Mouse (Mus musculus) MEL (cell line): Measurements from ENCODE around the gene Zfp287. TPM values are rescaled to one million over a fixed set of nuclear protein-coding genes. Genes with fewer than 3 reads are reported as not detected.

ENCODE experiments used
- DNase-seq: peaks from one replicate; pipeline ENCODE4 v3.0.0; 2011; ENCODE audit warnings: low read depth, low spot score
- H3K27ac ChIP-seq: 2 replicates; pipeline ENCODE4 v1.5.1; 2012; ENCODE audit warnings: low read depth, mild to moderate bottlenecking, control low read depth, low read length, moderate library complexity; ENCODE audit not compliant: control insufficient read depth
- H3K27me3 ChIP-seq, 2 experiments: fragments of 150-350 bp in 1 of 2; sonication (generic) in 1 of 2; 2 replicates each; pipeline ENCODE4 v1.6.1; 2012; ENCODE audit warnings: low read length in 2 of 2, mild to moderate bottlenecking in 2 of 2, improper control_type of control experiment in 1 of 2, moderate library complexity in 1 of 2; ENCODE audit not compliant: insufficient read depth in 2 of 2, control insufficient read depth in 1 of 2
- H3K36me3 ChIP-seq, 2 experiments: 2 replicates each; pipeline ENCODE4 v1.6.1; 2012 to 2014; ENCODE audit warnings: low read length in 2 of 2, improper control_type of control experiment in 1 of 2, inconsistent platforms in 1 of 2, mild to moderate bottlenecking in 1 of 2; ENCODE audit not compliant: insufficient read depth in 2 of 2, control insufficient read depth in 1 of 2
- H3K4me1 ChIP-seq, 2 experiments: fragments of 150-350 bp in 1 of 2; sonication (generic) in 1 of 2; 2 replicates each; pipeline ENCODE4 v1.6.1; 2012; ENCODE audit warnings: low read length in 2 of 2, improper control_type of control experiment in 1 of 2, mild to moderate bottlenecking in 1 of 2; ENCODE audit not compliant: insufficient read depth in 2 of 2, control insufficient read depth in 1 of 2
- H3K4me3 ChIP-seq, 2 experiments: fragments of 150-350 bp in 1 of 2; sonication (generic) in 1 of 2; 2 replicates each; pipeline ENCODE4 v1.5.1; 2012; ENCODE audit warnings: low read depth in 2 of 2, low read length in 2 of 2, mild to moderate bottlenecking in 2 of 2, moderate library complexity in 2 of 2, control low read depth in 1 of 2, improper control_type of control experiment in 1 of 2; ENCODE audit not compliant: control insufficient read depth in 1 of 2, insufficient read depth in 1 of 2
- H3K79me2 ChIP-seq: 2 replicates; pipeline ENCODE4 v1.6.1; 2012; ENCODE audit warnings: mild to moderate bottlenecking, low read length, moderate library complexity; ENCODE audit not compliant: control insufficient read depth, poor library complexity, insufficient read depth
- H3K9ac ChIP-seq: 2 replicates; pipeline ENCODE4 v1.6.1; 2012; ENCODE audit warnings: low read depth, mild to moderate bottlenecking, control low read depth, low read length, moderate library complexity; ENCODE audit not compliant: control insufficient read depth, poor library complexity, severe bottlenecking
- H3K9me3 ChIP-seq: fragments of 150-350 bp; sonication (generic); replicated peaks from 2 replicates; pipeline ENCODE4 v1.6.1; 2012; ENCODE audit warnings: mild to moderate bottlenecking, low read length, improper control_type of control experiment, moderate library complexity; ENCODE audit not compliant: insufficient read depth
- CHD1 ChIP-seq: IDR thresholded peaks from 2 replicates; pipeline ENCODE4 v1.6.1; 2012; ENCODE audit warnings: low read depth, mild to moderate bottlenecking, inconsistent platforms, low read length, improper control_type of control experiment
- CTCF ChIP-seq, 3 experiments: IDR thresholded peaks in 2 of 3; conservative IDR thresholded peaks in 1 of 3; 2 replicates each; pipeline ENCODE4 v1.5.1; 2011 to 2012; ENCODE audit warnings: low read length in 3 of 3, low read depth in 2 of 3, mild to moderate bottlenecking in 2 of 3, improper control_type of control experiment in 1 of 3, inconsistent platforms in 1 of 3, mixed read lengths in 1 of 3, moderate library complexity in 1 of 3; ENCODE audit not compliant: control insufficient read depth in 1 of 3, insufficient read depth in 1 of 3, poor library complexity in 1 of 3, severe bottlenecking in 1 of 3
- ELF1 ChIP-seq: IDR thresholded peaks from 2 replicates; pipeline ENCODE4 v1.6.1; 2014; ENCODE audit warnings: low read depth, mild to moderate bottlenecking, inconsistent platforms, low read length, improper control_type of control experiment, moderate library complexity
- EP300 ChIP-seq, 2 experiments: IDR thresholded peaks; 2 replicates each; pipeline ENCODE4 v1.6.1; 2011; ENCODE audit warnings: improper control_type of control experiment in 2 of 2, low read length in 2 of 2, low read depth in 1 of 2, mild to moderate bottlenecking in 1 of 2
- ETS1 ChIP-seq: IDR thresholded peaks from 2 replicates; pipeline ENCODE4 v1.6.1; 2012; ENCODE audit warnings: low read depth, mild to moderate bottlenecking, inconsistent platforms, low read length, improper control_type of control experiment, moderate library complexity
- GATA1 ChIP-seq: IDR thresholded peaks from 2 replicates; pipeline ENCODE4 v1.6.1; 2011; ENCODE audit warnings: low read depth, low read length, improper control_type of control experiment
- HCFC1 ChIP-seq: IDR thresholded peaks from 2 replicates; pipeline ENCODE4 v1.6.1; 2012; ENCODE audit warnings: low read depth, mild to moderate bottlenecking, inconsistent platforms, low read length, improper control_type of control experiment, moderate library complexity
- JUND ChIP-seq: IDR thresholded peaks from 2 replicates; pipeline ENCODE4 v1.6.1; 2011; ENCODE audit warnings: low read depth, mild to moderate bottlenecking, improper control_type of control experiment, low read length
- KAT2A ChIP-seq: conservative IDR thresholded peaks from 2 replicates; pipeline ENCODE4 v1.6.1; 2012; ENCODE audit warnings: low read depth, low read length, improper control_type of control experiment, inconsistent platforms
- MAFK ChIP-seq: IDR thresholded peaks from 2 replicates; pipeline ENCODE4 v1.6.1; 2011; ENCODE audit warnings: low read depth, mild to moderate bottlenecking, low read length, improper control_type of control experiment, borderline replicate concordance
- MAX ChIP-seq: IDR thresholded peaks from 2 replicates; pipeline ENCODE4 v1.6.1; 2011; ENCODE audit warnings: low read length, improper control_type of control experiment
- MAZ ChIP-seq: IDR thresholded peaks from 2 replicates; pipeline ENCODE4 v1.6.1; 2012; ENCODE audit warnings: low read depth, mild to moderate bottlenecking, inconsistent platforms, low read length, improper control_type of control experiment
- MEF2A ChIP-seq: IDR thresholded peaks from 2 replicates; pipeline ENCODE4 v1.6.1; 2014; ENCODE audit warnings: low read depth, mild to moderate bottlenecking, inconsistent platforms, low read length, improper control_type of control experiment; ENCODE audit not compliant: poor library complexity, insufficient replicate concordance, severe bottlenecking; ENCODE audit errors: extremely low read depth
- MYC ChIP-seq: IDR thresholded peaks from 2 replicates; pipeline ENCODE4 v1.6.1; 2011; ENCODE audit warnings: low read depth, mild to moderate bottlenecking, low read length, improper control_type of control experiment, moderate library complexity
- NELFE ChIP-seq: IDR thresholded peaks from 2 replicates; pipeline ENCODE4 v1.6.1; 2011; ENCODE audit warnings: low read depth, low read length, improper control_type of control experiment
- POLR2AphosphoS2 ChIP-seq: IDR thresholded peaks from 2 replicates; pipeline ENCODE4 v1.6.1; 2011; ENCODE audit warnings: low read length, improper control_type of control experiment
- RCOR1 ChIP-seq: IDR thresholded peaks from 2 replicates; pipeline ENCODE4 v1.6.1; 2012; ENCODE audit warnings: low read depth, mild to moderate bottlenecking, inconsistent platforms, low read length, improper control_type of control experiment
- SIN3A ChIP-seq: IDR thresholded peaks from 2 replicates; pipeline ENCODE4 v1.6.1; 2012; ENCODE audit warnings: low read length, improper control_type of control experiment, inconsistent platforms
- TAL1 ChIP-seq: IDR thresholded peaks from 2 replicates; pipeline ENCODE4 v1.6.1; 2012; ENCODE audit warnings: mild to moderate bottlenecking, inconsistent platforms, low read length, moderate library complexity, mixed read lengths
- TBP ChIP-seq: IDR thresholded peaks from 2 replicates; pipeline ENCODE4 v1.8.0; 2011; ENCODE audit warnings: low read depth, low read length, improper control_type of control experiment
- USF1 ChIP-seq: IDR thresholded peaks from 2 replicates; pipeline ENCODE4 v1.6.1; 2014; ENCODE audit warnings: low read depth, mild to moderate bottlenecking, inconsistent platforms, low read length, improper control_type of control experiment, moderate library complexity
- USF2 ChIP-seq, 2 experiments: IDR thresholded peaks; 2 replicates each; pipeline ENCODE4 v1.6.1; 2011 to 2012; ENCODE audit warnings: improper control_type of control experiment in 2 of 2, low read length in 2 of 2, borderline replicate concordance in 1 of 2, inconsistent platforms in 1 of 2, low read depth in 1 of 2, mild to moderate bottlenecking in 1 of 2; ENCODE audit not compliant: insufficient read depth in 1 of 2
- ZKSCAN1 ChIP-seq: IDR thresholded peaks from 2 replicates; pipeline ENCODE4 v1.6.1; 2012; ENCODE audit warnings: low read depth, mild to moderate bottlenecking, inconsistent platforms, low read length, improper control_type of control experiment, moderate library complexity
- polyA plus RNA-seq, 2 experiments: library from polyadenylated mRNA; stranded (reverse) in 1 of 2; unstranded in 1 of 2; fragments of >175 nt in 1 of 2; fragments of >200 nt in 1 of 2; gene quantifications; 2 replicates each; pipeline versions ENCODE4 v1.2.1 to v1.2.4; 2012; ENCODE audit warnings: low replicate concordance in 2 of 2, low read depth in 1 of 2; ENCODE audit not compliant: insufficient read length in 2 of 2, insufficient read depth in 1 of 2, missing spikeins in 1 of 2
- total RNA-seq: library from RNA; depleted of rRNA; stranded (reverse); fragments of 300-350 nt; gene quantifications from 2 replicates; pipeline ENCODE4 v1.2.3, GENCODE M21; 2012

The Zfp287 gene
- total and polyA plus RNA-seq, 3 experiments = not detected

GRCm38 (mm10) chr11:62670006-62670405 lies 61.7 kb downstream of the Zfp287 start:
- Histone ChIP-seq H3K9ac (no peak overlapping the region), H3K9me3 (no peaks in the 10 kb centered on the region), H3K4me3 (no peak overlapping the region), H3K36me3 (no peaks in the 10 kb centered on the region), H3K79me2 (no peaks in the 10 kb centered on the region), H3K27ac (no peak overlapping the region), H3K4me1 (peaks cover 0 to 5% of the 10 kb centered on the region in 2 experiments; a peak in 2 of 4 replicates), H3K27me3 (no peaks in the 10 kb centered on the region)
- TF ChIP-seq TAL1 = no peak
- no peak for TF ChIP-seq ELF1
- TF ChIP-seq CHD1 = no peak
- TF ChIP-seq CTCF (IDR thresholded peaks at IDR 0.05 in 2 of 3, conservative IDR thresholded peaks at IDR 0.05 in 1 of 3; ENCODE audit: control insufficient read depth in 1 of 3, insufficient read depth in 1 of 3, low read depth in 2 of 3, low read length in 3 of 3, poor library complexity in 1 of 3, severe bottlenecking in 1 of 3) = no peak
- no peak for TF ChIP-seq TBP
- no peak for TF ChIP-seq ETS1
- no peak for TF ChIP-seq USF1
- no peak for TF ChIP-seq USF2 (IDR thresholded peaks at IDR 0.05; ENCODE audit: borderline replicate concordance in 1 of 2, insufficient read depth in 1 of 2, low read depth in 1 of 2, low read length in 2 of 2)
- TF ChIP-seq EP300 (IDR thresholded peaks at IDR 0.05; ENCODE audit: low read depth in 1 of 2, low read length in 2 of 2) = no peak
- no peak for TF ChIP-seq HCFC1
- TF ChIP-seq ZKSCAN1 = no peak
- no peak for TF ChIP-seq POLR2AphosphoS2
- TF ChIP-seq MYC = no peak
- TF ChIP-seq JUND = no peak
- DNase-seq = no peak

DNA sequence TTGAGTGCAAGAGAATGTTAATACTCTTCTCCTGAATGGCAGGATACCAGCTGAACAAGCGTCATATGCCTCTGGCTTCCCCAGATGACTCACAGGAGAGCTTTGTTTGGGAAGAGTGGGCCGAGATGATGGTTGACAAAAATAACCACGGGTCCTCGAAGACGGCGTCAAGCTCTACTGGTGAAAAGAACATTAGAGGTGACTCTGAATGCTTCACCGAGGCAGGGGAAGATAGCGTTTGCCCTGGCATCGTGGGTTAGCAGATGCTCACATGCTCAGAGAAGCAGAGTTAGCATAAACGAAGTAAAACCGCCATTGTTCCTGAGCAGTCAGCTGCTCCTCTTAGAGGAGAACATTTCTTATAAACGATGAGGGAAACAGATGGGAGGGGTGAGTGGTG lies 62.2 kb downstream of the Zfp287 start:
- Histone ChIP-seq H3K4me1 (peaks cover 0 to 5% of the 10 kb centered on the region in 2 experiments; a peak in 2 of 4 replicates), H3K27ac (no peak overlapping the region)
- no peak for DNase-seq

More for the DNA sequence above, 62.2 kb downstream of the Zfp287 start:
- Histone ChIP-seq H3K36me3 (no peaks in the 10 kb centered on the region), H3K9me3 (no peaks in the 10 kb centered on the region), H3K79me2 (no peaks in the 10 kb centered on the region), H3K4me3 (no peak overlapping the region), H3K27me3 (no peaks in the 10 kb centered on the region), H3K9ac (no peak overlapping the region)
- no peak for TF ChIP-seq JUND
- no peak for TF ChIP-seq GATA1
- no peak for TF ChIP-seq KAT2A
- no peak for TF ChIP-seq MYC
- no peak for TF ChIP-seq MAX
- TF ChIP-seq USF1 = no peak
- no peak for TF ChIP-seq MAFK
- TF ChIP-seq MAZ = no peak
- no peak for TF ChIP-seq NELFE
- no peak for TF ChIP-seq SIN3A
- TF ChIP-seq RCOR1 = no peak
- no peak for TF ChIP-seq MEF2A
